ENCODE assay signal across 9 mouse cellular contexts in the genomic region with DNA sequence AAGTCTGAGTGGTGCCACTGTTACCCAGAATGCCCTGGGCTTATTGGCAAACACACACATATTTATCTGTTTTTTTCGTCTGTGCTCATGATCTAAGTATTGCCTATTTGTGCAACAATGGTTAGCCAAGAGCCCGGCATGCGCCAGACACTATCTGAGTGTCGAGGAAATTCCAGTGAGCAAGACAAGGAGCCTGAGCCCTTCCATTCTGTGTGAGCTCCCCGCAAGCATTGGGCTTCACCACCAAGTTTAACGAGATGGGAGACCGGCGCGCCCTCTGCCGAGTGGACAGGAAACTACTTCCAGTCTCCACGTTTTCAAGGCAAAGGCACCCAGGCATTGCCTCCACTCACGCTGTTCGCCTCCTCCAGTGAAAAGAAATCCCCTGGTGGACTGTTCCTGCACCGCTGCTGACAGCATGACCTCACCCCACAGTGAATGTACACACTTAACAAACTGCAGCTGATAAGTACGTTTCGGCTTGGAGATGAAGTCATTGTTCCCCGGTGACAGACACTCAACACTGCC. TPM values are rescaled to one million over a fixed set of nuclear protein-coding genes. Genes with fewer than 3 reads are reported as not detected.
A peak's percentile ranks its signal among the peaks of the same experiment; 100 is the strongest.
DNase-seq lines count a peak whose midpoint lies in the region; ATAC-seq and TF ChIP-seq lines count a peak whose summit lies in the region.
"Had no signal": no experiment of that assay in that cellular context is flagged by ENCODE, and none has a peak within 500 bp of the region (broad histone marks: within the 10 kb centered on the region; RNA-seq: fewer than 3 reads in every experiment).

No protein-coding gene starts in this region.

- H3K4me3 ChIP-seq in CH12.LX (replicated peaks in 1 of 3; ENCODE audit: low read depth in 2 of 3, low read length in 2 of 3, poor library complexity in 1 of 3) = no peak overlapping the region
- H3K4me3 ChIP-seq in thymus, adult 2 months (ENCODE audit: control insufficient read depth, insufficient read depth, low read length) = no peak overlapping the region
- H3K4me3 ChIP-seq: erythroblast, embryonic 14.5 days had no signal

- H3K79me2 ChIP-seq in CH12.LX (replicated peaks; ENCODE audit: control insufficient read depth, extremely low read depth, insufficient read depth, poor library complexity, severe bottlenecking) = no peaks in the 10 kb centered on the region

- dilution Hi-C loops in CH12.LX (cut with MboI; ENCODE audit: extremely low pct_ligation_motif_present, extremely low pct_unique_long_range_greater_than_20kb, low sequenced_read_pairs) = no loop called here

- H3K4me2 ChIP-seq in CH12.LX (ENCODE audit: insufficient read depth, low read depth, poor library complexity, severe bottlenecking) = peak overlapping the region; percentile 9; the same call in 1 of the 2 replicates

- H3K9ac ChIP-seq in CH12.LX (ENCODE audit: insufficient read depth, low read depth) = no peak overlapping the region

- intact Hi-C loops in heart, postnatal 14 days (cut with DNase I) = no loop called here

- peaks cover 0 to 29% of the 10 kb centered on the region in 2 experiments; a peak in 2 of 4 replicates for H3K4me1 ChIP-seq in CH12.LX (ENCODE audit: control insufficient read depth in 1 of 2, insufficient read depth in 2 of 2)
- H3K4me1 ChIP-seq in thymus, adult 2 months (replicated peaks; ENCODE audit: control insufficient read depth, insufficient read depth, low read length) = no peaks in the 10 kb centered on the region

- whole genome bisulfite sequencing in thymus, adult 2 months = 80% methylated on average over 17 of the region's 17 CpGs

- no peak for TF ChIP-seq POLR2A in CH12.LX (IDR thresholded peaks at IDR 0.05; ENCODE audit: low read depth, low read length)
- TF ChIP-seq POLR2A in thymus, adult 2 months (IDR thresholded peaks at IDR 0.05; ENCODE audit: control insufficient read depth, extremely low read depth, insufficient read depth, low read length, poor library complexity) = no peak

- no peaks in the 10 kb centered on the region for H3K27me3 ChIP-seq in CH12.LX (replicated peaks)
- no peaks in the 10 kb centered on the region for H3K27me3 ChIP-seq in thymus, adult 2 months (ENCODE audit: control insufficient read depth, insufficient read depth, low read length)

- TF ChIP-seq CTCF in CH12.LX (conservative IDR thresholded peaks at IDR 0.05 in 1 of 2, IDR thresholded peaks at IDR 0.05 in 1 of 2; ENCODE audit: low read depth in 2 of 2, low read length in 2 of 2) = peak; percentile 18 to 76; a peak in 2 of 4 replicates
- peak; percentile 59; the same call in 1 of the 2 replicates for TF ChIP-seq CTCF in thymus, adult 2 months (IDR thresholded peaks at IDR 0.05; ENCODE audit: borderline replicate concordance, control insufficient read depth, extremely low read depth, insufficient read depth, low read length, poor library complexity)

- peaks cover 3% of the 10 kb centered on the region for H3K9me3 ChIP-seq in CH12.LX (replicated peaks; ENCODE audit: low read length)

- in situ Hi-C loops in CH12.LX (cut with MboI; ENCODE audit: low pct_ligation_motif_present, low pct_unique_long_range_greater_than_20kb, low sequenced_read_pairs) = no loop called here

- no peaks in the 10 kb centered on the region for H3K36me3 ChIP-seq in CH12.LX (replicated peaks in 1 of 2; ENCODE audit: control insufficient read depth in 1 of 2, insufficient read depth in 1 of 2, low read length in 1 of 2)
- no peaks in the 10 kb centered on the region for H3K36me3 ChIP-seq in thymus, adult 2 months (ENCODE audit: control insufficient read depth, insufficient read depth, low read length)

- DNase-seq in cerebellum, postnatal 10 days = peak; percentile 15 to 18
- DNase-seq in cerebellum, adult 11-12 months = no peak
- DNase-seq in CH12.LX (ENCODE audit: extremely low read depth) = peak; percentile 39
- DNase-seq in heart, postnatal 14 days = peak; percentile 79 to 84
- DNase-seq in lung, postnatal 10 days = peak; percentile 85
- peak; percentile 59 for DNase-seq in thymus, adult 2 months
- DNase-seq in cerebellum, postnatal 36 days = no peak

- TF ChIP-seq EP300 in CH12.LX (IDR thresholded peaks at IDR 0.05; ENCODE audit: low read length) = no peak

- no peak overlapping the region for H3K27ac ChIP-seq in CH12.LX (ENCODE audit: insufficient read depth, low read depth)
- no peak overlapping the region for H3K27ac ChIP-seq in thymus, adult 2 months (ENCODE audit: control insufficient read depth, insufficient read depth, low read length)

- peak; percentile 40 for ATAC-seq in common myeloid progenitor, adult 5-6 weeks (replicated peaks; ENCODE audit: low read depth, poor library complexity, severe bottlenecking)

- peak; percentile 61 for TF ChIP-seq RAD21 in CH12.LX (IDR thresholded peaks at IDR 0.05; ENCODE audit: low read depth, low read length)

TF ChIP-seq in CH12.LX, 34 proteins besides CTCF, POLR2A, EP300 and RAD21:
- no peak for TF ChIP-seq SIN3A (IDR thresholded peaks at IDR 0.05; ENCODE audit: low read length)
- 0 out of 2 replicates have a peak, but pooled peaks have one; percentile 10 for TF ChIP-seq TBP (conservative IDR thresholded peaks at IDR 0.05; ENCODE audit: low read depth, low read length)
- TF ChIP-seq E2F4 (IDR thresholded peaks at IDR 0.05; ENCODE audit: insufficient replicate concordance, low read depth, low read length) = no peak
- peak; percentile 77 for TF ChIP-seq SMC3 (IDR thresholded peaks at IDR 0.05; ENCODE audit: low read depth, low read length)
- TF ChIP-seq MAZ (IDR thresholded peaks at IDR 0.05; ENCODE audit: low read depth, low read length) = 0 out of 2 replicates have a peak, but pooled peaks have one; percentile 40
- no peak for TF ChIP-seq MXI1 (IDR thresholded peaks at IDR 0.05; ENCODE audit: low read depth, low read length)
- no peak for TF ChIP-seq RCOR1 (conservative IDR thresholded peaks at IDR 0.05; ENCODE audit: low read depth, low read length)
- TF ChIP-seq MYC (IDR thresholded peaks at IDR 0.05; ENCODE audit: low read depth, low read length) = 0 out of 2 replicates have a peak, but pooled peaks have one; percentile 24
- TF ChIP-seq ETS1 (conservative IDR thresholded peaks at IDR 0.05; ENCODE audit: low read depth, low read length) = peak; percentile 32
- 0 out of 2 replicates have a peak, but pooled peaks have one; percentile 20 for TF ChIP-seq JUN (IDR thresholded peaks at IDR 0.05; ENCODE audit: insufficient read depth, low read depth, low read length)

RNA-seq across cellular contexts. Expression of gene Stk38l, which starts 39.0 kb away (rescaled TPM):
- total RNA-seq in CH12.LX (2012; rRNA removed) (4.0 and 4.7 TPM in 2 replicates), CH12.LX (2014; rRNA removed) (3.4 and 3.8 TPM in 2 replicates)
- 5.2 and 5.8 TPM in 2 replicates for polyA plus RNA-seq in CH12.LX (2012; ENCODE audit: insufficient read length, low read depth)
- 1.3 and 2.9 TPM in 2 replicates for total RNA-seq in common myeloid progenitor, adult 5-6 weeks (2017)
- total RNA-seq in heart, postnatal 14 days (2021) = 10 to 100 TPM; 14.9 to 15.8 TPM
- polyA plus RNA-seq in thymus, adult 2 months (2012; rRNA removed) = 3.5 and 3.8 TPM in 2 replicates

RNA-seq across cellular contexts. Expression of gene Tm7sf3, which starts 43.2 kb away (rescaled TPM):
- 19.9 and 23.9 TPM in 2 replicates for total RNA-seq in CH12.LX (2012; rRNA removed)
- 11.4 and 11.8 TPM in 2 replicates for total RNA-seq in CH12.LX (2014; rRNA removed)
- polyA plus RNA-seq in CH12.LX (2012; ENCODE audit: insufficient read length, low read depth) = 12.8 and 13.4 TPM in 2 replicates
- total RNA-seq in common myeloid progenitor, adult 5-6 weeks (2017) = 51.9 and 55.6 TPM in 2 replicates
- total RNA-seq in heart, postnatal 14 days (2021) = 10 to 100 TPM; 18.1 to 19.9 TPM
- 8.4 and 9.6 TPM in 2 replicates for polyA plus RNA-seq in thymus, adult 2 months (2012; rRNA removed)

RNA-seq across cellular contexts. Expression of gene Med21, which starts 43.5 kb away (rescaled TPM):
- total RNA-seq in CH12.LX (2012; rRNA removed) (42.4 and 45.8 TPM in 2 replicates), CH12.LX (2014; rRNA removed) (124 and 143 TPM in 2 replicates)
- 52.2 and 56.0 TPM in 2 replicates for polyA plus RNA-seq in CH12.LX (2012; ENCODE audit: insufficient read length, low read depth)
- 59.5 and 75.1 TPM in 2 replicates for total RNA-seq in common myeloid progenitor, adult 5-6 weeks (2017)
- total RNA-seq in heart, postnatal 14 days (2021) = 10 to 100 TPM; 51.3 to 55.2 TPM
- 35.4 and 38.8 TPM in 2 replicates for polyA plus RNA-seq in thymus, adult 2 months (2012; rRNA removed)

Comparison
In these comparisons a context has a peak if more than half of its experiments do, and no peak if none do; other contexts are left out.
1. DNase-seq: peak in cerebellum, postnatal 10 days (2 of 2), CH12.LX (single experiment), heart, postnatal 14 days (2 of 2), lung, postnatal 10 days (single experiment) and thymus, adult 2 months (single experiment); none in cerebellum, adult 11-12 months (single experiment) and cerebellum, postnatal 36 days (0 of 2).